Mouse (Mus musculus): ENCODE data around the gene Ampd2. TPM values are rescaled to one million over a fixed set of nuclear protein-coding genes. Genes with fewer than 3 reads are reported as not detected.

Ampd2 gene
- polyA plus RNA-seq, 1 experiment from 2014 or later, result 36.0 TPM

DNA sequence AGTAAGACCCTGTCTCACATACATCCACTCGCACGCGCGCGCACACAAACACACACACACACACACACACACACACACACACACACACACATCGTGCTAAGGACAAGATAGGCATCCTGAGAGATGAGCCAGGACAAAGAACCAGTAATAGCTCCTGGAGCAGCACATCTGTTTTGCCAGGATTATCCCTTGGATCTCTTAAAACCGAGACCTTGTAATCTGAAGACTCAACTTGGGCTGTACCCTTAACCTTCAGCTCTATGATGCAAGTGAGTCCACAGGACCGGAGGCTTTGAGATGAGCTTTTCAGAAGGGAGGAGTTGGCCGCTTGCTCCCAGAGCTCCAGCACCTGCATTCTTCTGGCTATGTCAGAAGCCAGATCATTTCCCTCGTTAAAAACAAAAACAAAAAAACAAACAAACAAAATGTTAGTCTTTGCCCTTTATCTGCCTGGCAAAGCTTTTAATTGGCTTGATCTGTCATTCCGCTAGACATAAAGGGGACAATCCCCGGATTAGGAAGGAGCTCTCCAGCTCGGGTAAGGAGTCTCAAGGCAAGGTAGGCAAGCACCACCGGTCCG is 6.2 kb upstream of the Ampd2 start, which contains the start of gene Gnat2:
Gene Gnat2, plus strand, starts transcription at position 254 of the 580 bp plus-strand sequence.
- Histone ChIP-seq H3K4me3 (ENCODE audit: low read depth, low read length) (no peak within 1 kb of the TSS), H3K27me3 (ENCODE audit: control insufficient read depth, insufficient read depth, low read length) (no peaks in the 10 kb centered on the region), H3K4me1 (ENCODE audit: control insufficient read depth, insufficient read depth, low read length) (peaks cover 6% of the 10 kb centered on the region; the same call in 1 of the 2 replicates), H3K9ac (replicated peaks; ENCODE audit: low read depth, low read length) (no peak within 1 kb of the TSS), H3K4me2 (replicated peaks; ENCODE audit: low read depth, low read length) (no peak within 1 kb of the TSS), H3K27ac (ENCODE audit: low read length) (no peak within 1 kb of the TSS), H3K36me3 (ENCODE audit: control insufficient read depth, insufficient read depth, low read length) (no peaks in the 10 kb centered on the region), H3K9me3 (ENCODE audit: control insufficient read depth, low read depth, low read length) (no peaks in the 10 kb centered on the region)
- WGBS, result 78% methylated on average over 15 of the region's 15 CpGs
- ATAC-seq (ENCODE audit: insufficient number of reproducible peaks, insufficient read depth, low FRiP score, low read depth), result no peak

DNA sequence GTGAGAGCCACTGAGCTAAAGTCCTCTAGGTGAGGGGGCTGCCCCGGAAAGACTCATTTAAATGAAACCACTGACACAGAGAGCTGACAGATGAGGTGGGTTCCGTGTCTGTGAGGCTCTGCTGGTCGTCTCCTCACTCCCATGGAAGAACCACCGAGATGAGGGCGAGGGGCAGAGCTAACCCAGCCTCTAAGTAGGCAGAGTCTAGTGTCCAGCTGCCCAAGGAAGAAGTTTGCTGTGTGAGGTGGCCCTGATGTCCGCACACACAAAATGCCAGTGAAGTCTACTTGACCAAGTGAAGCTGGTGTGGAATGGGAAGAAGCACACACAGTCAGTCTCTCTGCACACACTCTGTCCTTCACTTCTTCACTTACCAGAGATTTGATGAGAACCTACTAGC is 5.6 kb upstream of the Ampd2 start:
- 55% methylated on average over 6 of the region's 6 CpGs for WGBS
- H3K36me3 ChIP-seq (ENCODE audit: control insufficient read depth, insufficient read depth, low read length), result no peaks in the 10 kb centered on the region
- no peak overlapping the region for H3K27ac ChIP-seq (ENCODE audit: low read length)
- no peak overlapping the region for H3K4me2 ChIP-seq (replicated peaks; ENCODE audit: low read depth, low read length)
- H3K27me3 ChIP-seq (ENCODE audit: control insufficient read depth, insufficient read depth, low read length), result no peaks in the 10 kb centered on the region
- H3K9ac ChIP-seq (replicated peaks; ENCODE audit: low read depth, low read length), result no peak overlapping the region
- H3K9me3 ChIP-seq (ENCODE audit: control insufficient read depth, low read depth, low read length), result no peaks in the 10 kb centered on the region
- no peak overlapping the region for H3K4me3 ChIP-seq (ENCODE audit: low read depth, low read length)
- peaks cover 10% of the 10 kb centered on the region for H3K4me1 ChIP-seq (ENCODE audit: control insufficient read depth, insufficient read depth, low read length)
- no peak for ATAC-seq (ENCODE audit: insufficient number of reproducible peaks, insufficient read depth, low FRiP score, low read depth)

DNA sequence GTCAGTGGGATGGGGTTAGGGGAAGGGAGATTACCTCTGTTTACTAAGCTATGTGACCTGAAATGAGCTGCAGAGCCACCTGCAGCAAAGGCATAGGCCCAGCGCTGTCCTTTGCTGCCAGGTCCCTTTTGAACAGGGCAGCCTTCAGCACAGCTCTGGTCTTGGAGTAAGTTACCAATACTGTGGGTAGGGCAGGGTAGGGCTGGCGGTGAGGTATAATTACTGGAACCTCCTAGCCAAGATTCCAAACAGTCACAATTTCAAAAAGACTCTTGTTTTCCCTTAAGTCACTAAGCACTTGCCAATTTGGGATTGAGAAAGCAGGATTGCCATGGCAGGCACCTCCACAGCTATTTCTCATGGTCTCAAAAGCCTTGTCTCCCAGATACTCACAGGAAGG is 4.1 kb upstream of the Ampd2 start:
- no peaks in the 10 kb centered on the region for H3K27me3 ChIP-seq (ENCODE audit: control insufficient read depth, insufficient read depth, low read length)
- H3K4me1 ChIP-seq (ENCODE audit: control insufficient read depth, insufficient read depth, low read length), result peaks cover 11% of the 10 kb centered on the region
- WGBS, result 72% methylated on average over 2 of the region's 2 CpGs
- no peak overlapping the region for H3K4me3 ChIP-seq (ENCODE audit: low read depth, low read length)
- H3K4me2 ChIP-seq (replicated peaks; ENCODE audit: low read depth, low read length), result no peak overlapping the region
- no peaks in the 10 kb centered on the region for H3K9me3 ChIP-seq (ENCODE audit: control insufficient read depth, low read depth, low read length)
- no peak for ATAC-seq (ENCODE audit: insufficient number of reproducible peaks, insufficient read depth, low FRiP score, low read depth)
- H3K9ac ChIP-seq (replicated peaks; ENCODE audit: low read depth, low read length), result no peak overlapping the region
- no peak overlapping the region for H3K27ac ChIP-seq (ENCODE audit: low read length)
- no peaks in the 10 kb centered on the region for H3K36me3 ChIP-seq (ENCODE audit: control insufficient read depth, insufficient read depth, low read length)

DNA sequence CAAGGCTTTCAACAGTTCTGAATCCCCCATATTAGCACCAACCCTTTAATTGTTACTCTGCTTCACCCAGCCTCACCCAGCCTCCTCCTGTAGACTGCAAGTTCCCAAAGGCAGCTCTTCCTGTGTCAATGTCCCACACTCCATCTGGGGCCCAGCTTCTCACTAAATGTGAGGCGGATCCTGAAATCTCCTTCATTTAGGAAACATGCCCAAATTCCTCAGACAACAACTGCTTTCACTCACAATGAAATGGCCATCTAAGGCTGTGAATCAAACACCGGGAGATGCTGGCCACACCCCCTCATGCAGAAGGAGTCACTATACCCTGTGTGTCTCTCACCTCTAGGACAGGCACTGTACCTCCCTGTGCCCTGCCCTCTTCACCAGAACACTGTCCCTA is 3.5 kb upstream of the Ampd2 start:
- ATAC-seq (ENCODE audit: insufficient number of reproducible peaks, insufficient read depth, low FRiP score, low read depth), result no peak
- no peaks in the 10 kb centered on the region for H3K9me3 ChIP-seq (ENCODE audit: control insufficient read depth, low read depth, low read length)
- no peak overlapping the region for H3K4me3 ChIP-seq (ENCODE audit: low read depth, low read length)
- 32% methylated on average over 2 of the region's 2 CpGs for WGBS
- H3K4me1 ChIP-seq (ENCODE audit: control insufficient read depth, insufficient read depth, low read length), result peaks cover 13% of the 10 kb centered on the region
- no peak overlapping the region for H3K4me2 ChIP-seq (replicated peaks; ENCODE audit: low read depth, low read length)
- H3K27ac ChIP-seq (ENCODE audit: low read length), result no peak overlapping the region; the same call in 1 of the 2 replicates
- no peaks in the 10 kb centered on the region for H3K36me3 ChIP-seq (ENCODE audit: control insufficient read depth, insufficient read depth, low read length)
- no peak overlapping the region for H3K9ac ChIP-seq (replicated peaks; ENCODE audit: low read depth, low read length)
- no peaks in the 10 kb centered on the region for H3K27me3 ChIP-seq (ENCODE audit: control insufficient read depth, insufficient read depth, low read length)

DNA sequence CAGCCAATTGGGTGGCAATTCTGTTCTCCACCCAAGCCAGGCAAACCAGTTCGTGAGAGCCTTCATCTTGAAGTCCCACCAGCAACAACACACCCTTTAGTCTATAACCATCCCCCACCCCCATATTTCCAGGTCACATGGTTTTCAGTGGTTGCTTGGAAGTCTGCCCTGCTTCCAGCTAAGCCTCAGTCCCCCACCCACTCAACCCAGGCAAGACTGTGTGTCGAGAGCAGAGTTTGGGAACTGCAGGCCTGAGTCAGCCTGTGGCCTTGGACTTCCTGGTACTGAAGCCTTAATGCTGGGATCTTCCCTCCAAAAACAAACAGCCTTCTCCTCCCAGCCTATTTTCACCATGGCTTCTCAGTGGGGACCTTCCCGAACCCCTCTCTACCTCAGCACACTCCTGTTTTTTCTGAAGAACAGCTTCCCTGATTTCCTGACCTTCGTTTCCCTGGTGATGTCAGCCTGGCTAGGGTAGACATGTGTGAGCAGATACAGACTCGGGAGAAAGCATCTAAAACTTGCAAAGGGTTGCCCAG is 2.5 kb upstream of the Ampd2 start:
- 36% methylated on average over 5 of the region's 5 CpGs for WGBS
- no peak overlapping the region for H3K4me2 ChIP-seq (replicated peaks; ENCODE audit: low read depth, low read length)
- H3K36me3 ChIP-seq (ENCODE audit: control insufficient read depth, insufficient read depth, low read length), result no peaks in the 10 kb centered on the region
- no peaks in the 10 kb centered on the region for H3K9me3 ChIP-seq (ENCODE audit: control insufficient read depth, low read depth, low read length)
- peaks cover 21% of the 10 kb centered on the region for H3K4me1 ChIP-seq (ENCODE audit: control insufficient read depth, insufficient read depth, low read length)
- H3K27me3 ChIP-seq (ENCODE audit: control insufficient read depth, insufficient read depth, low read length), result no peaks in the 10 kb centered on the region
- no peak overlapping the region; the same call in 1 of the 2 replicates for H3K27ac ChIP-seq (ENCODE audit: low read length)
- no peak overlapping the region for H3K9ac ChIP-seq (replicated peaks; ENCODE audit: low read depth, low read length)
- H3K4me3 ChIP-seq (ENCODE audit: low read depth, low read length), result no peak overlapping the region
- no peak for ATAC-seq (ENCODE audit: insufficient number of reproducible peaks, insufficient read depth, low FRiP score, low read depth)

DNA sequence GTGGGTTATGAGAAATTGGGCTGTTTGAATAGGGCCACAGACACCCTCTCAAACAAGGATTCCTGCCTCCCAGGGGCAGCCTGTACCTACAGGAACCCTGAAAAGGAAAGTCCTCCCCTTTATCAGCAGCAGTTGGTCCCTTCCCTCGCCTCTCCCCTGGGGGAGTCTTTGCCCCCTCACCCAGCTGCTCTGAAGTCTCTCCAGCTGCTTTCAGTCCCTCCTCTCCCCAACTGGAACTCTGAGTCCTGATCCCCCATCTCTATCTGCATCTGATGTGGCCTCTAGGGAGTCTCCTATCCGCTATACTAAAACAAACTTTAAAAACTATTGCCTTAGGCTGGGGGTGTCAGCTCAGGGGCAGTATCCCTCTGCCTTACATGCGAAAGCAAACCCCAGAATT is 878 bp upstream of the Ampd2 start:
- ATAC-seq (ENCODE audit: insufficient number of reproducible peaks, insufficient read depth, low FRiP score, low read depth), result no peak
- Histone ChIP-seq H3K9me3 (ENCODE audit: control insufficient read depth, low read depth, low read length) (no peaks in the 10 kb centered on the region), H3K4me3 (ENCODE audit: low read depth, low read length) (no peak overlapping the region; the same call in 1 of the 2 replicates), H3K4me2 (replicated peaks; ENCODE audit: low read depth, low read length) (peak overlapping the region; percentile 99), H3K27me3 (ENCODE audit: control insufficient read depth, insufficient read depth, low read length) (no peaks in the 10 kb centered on the region), H3K9ac (replicated peaks; ENCODE audit: low read depth, low read length) (no peak overlapping the region), H3K36me3 (ENCODE audit: control insufficient read depth, insufficient read depth, low read length) (no peaks in the 10 kb centered on the region), H3K27ac (ENCODE audit: low read length) (no peak overlapping the region), H3K4me1 (ENCODE audit: control insufficient read depth, insufficient read depth, low read length) (peaks cover 35% of the 10 kb centered on the region)
- WGBS, result 79% methylated on average over 3 of the region's 3 CpGs

DNA sequence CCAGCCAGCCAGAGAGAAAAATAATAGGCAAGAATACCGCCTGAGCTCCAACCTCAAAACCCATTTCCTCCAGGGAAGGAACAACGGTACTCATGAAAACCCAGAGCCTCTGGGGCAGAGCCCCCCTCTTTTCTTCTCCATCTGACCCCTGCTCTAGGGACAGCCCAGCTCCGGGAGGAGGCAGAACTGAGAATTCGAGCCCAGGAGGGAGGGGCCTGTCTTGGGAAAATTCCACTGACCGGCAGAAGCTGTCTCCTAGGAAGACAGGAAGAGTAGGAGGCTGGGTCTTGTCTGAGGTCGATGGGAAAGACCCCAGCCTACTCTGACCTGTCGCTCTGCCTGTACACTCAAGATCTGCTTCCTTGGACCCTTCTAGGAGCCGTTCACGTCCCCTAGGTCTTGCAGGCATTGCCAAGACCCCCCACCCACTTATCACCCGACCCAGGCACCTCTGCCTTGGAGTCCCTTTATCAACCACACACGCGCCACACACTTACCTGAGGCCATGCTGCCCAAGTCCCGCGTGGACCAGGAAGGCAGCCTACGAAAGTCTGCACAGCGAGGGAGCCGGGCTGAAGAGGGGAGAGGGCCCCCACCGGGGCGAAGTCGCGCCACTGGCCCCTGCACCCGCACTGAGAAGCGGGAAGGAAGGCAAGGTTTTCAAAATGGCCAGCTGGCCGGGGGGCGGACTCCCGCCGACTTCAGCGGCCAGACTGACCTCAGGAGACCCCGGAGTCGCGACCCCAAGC is 556 bp downstream of the Ampd2 start:
- Histone ChIP-seq H3K27ac (ENCODE audit: low read length) (peak overlapping the region; percentile 92), H3K36me3 (ENCODE audit: control insufficient read depth, insufficient read depth, low read length) (no peaks in the 10 kb centered on the region), H3K4me2 (replicated peaks; ENCODE audit: low read depth, low read length) (peak overlapping the region; percentile 99), H3K4me3 (ENCODE audit: low read depth, low read length) (peak overlapping the region; percentile 70), H3K9me3 (ENCODE audit: control insufficient read depth, low read depth, low read length) (no peaks in the 10 kb centered on the region), H3K27me3 (ENCODE audit: control insufficient read depth, insufficient read depth, low read length) (no peaks in the 10 kb centered on the region), H3K4me1 (ENCODE audit: control insufficient read depth, insufficient read depth, low read length) (peaks cover 37% of the 10 kb centered on the region), H3K9ac (replicated peaks; ENCODE audit: low read depth, low read length) (peak overlapping the region; percentile 84)
- WGBS, result under 1% methylated on average over 31 of the region's 31 CpGs
- ATAC-seq (ENCODE audit: insufficient number of reproducible peaks, insufficient read depth, low FRiP score, low read depth), result peak; percentile 65

DNA sequence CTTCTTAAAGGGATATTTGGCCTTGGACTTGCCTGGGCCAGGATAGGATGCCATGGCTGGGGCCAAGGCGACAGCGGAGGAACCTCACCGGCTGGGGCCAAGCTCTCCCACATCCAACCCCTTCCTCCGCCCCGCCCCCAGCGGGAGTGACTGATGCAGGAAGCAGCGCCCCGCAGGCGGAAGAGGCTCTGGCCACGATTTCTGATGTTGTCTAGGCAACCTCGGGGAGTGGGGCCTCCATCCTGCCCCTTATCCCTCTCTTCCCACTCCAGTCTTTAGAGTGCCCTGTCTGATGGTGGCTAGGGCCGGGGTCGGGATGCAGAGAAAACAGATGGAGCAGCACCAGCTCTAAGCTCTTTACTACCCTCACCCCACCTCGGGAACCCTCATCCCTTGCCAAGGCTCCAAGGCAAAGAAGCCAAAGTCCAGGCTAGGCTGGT is 1.1 kb downstream of the Ampd2 start:
- 0 out of 2 replicates have a peak, but pooled peaks cover 2% of the 10 kb centered on the region for H3K36me3 ChIP-seq (ENCODE audit: control insufficient read depth, insufficient read depth, low read length)
- peaks cover 37% of the 10 kb centered on the region for H3K4me1 ChIP-seq (ENCODE audit: control insufficient read depth, insufficient read depth, low read length)
- H3K27me3 ChIP-seq (ENCODE audit: control insufficient read depth, insufficient read depth, low read length), result no peaks in the 10 kb centered on the region
- ATAC-seq (ENCODE audit: insufficient number of reproducible peaks, insufficient read depth, low FRiP score, low read depth), result peak; percentile 85
- peak overlapping the region; percentile 92 for H3K27ac ChIP-seq (ENCODE audit: low read length)
- under 1% methylated on average over 14 of the region's 14 CpGs for WGBS
- no peaks in the 10 kb centered on the region for H3K9me3 ChIP-seq (ENCODE audit: control insufficient read depth, low read depth, low read length)
- peak overlapping the region; percentile 84 for H3K9ac ChIP-seq (replicated peaks; ENCODE audit: low read depth, low read length)
- peak overlapping the region; percentile 99 for H3K4me2 ChIP-seq (replicated peaks; ENCODE audit: low read depth, low read length)
- H3K4me3 ChIP-seq (ENCODE audit: low read depth, low read length), result peak overlapping the region; percentile 70

Measured in stomach, embryonic 14.5 days (tissue).